Mouse (Mus musculus) ES-E14 (cell line): Measurements from ENCODE around the gene Spag8. TPM values are rescaled to one million over a fixed set of nuclear protein-coding genes. Genes with fewer than 3 reads are reported as not detected.

Source experiments
- DNase-seq: peaks from one replicate; pipeline ENCODE4 v3.0.0-alpha.2; 2013; ENCODE audit warnings: low read depth, low spot score
- H3K27ac ChIP-seq: 2 replicates; pipeline ENCODE4 v1.5.1; 2012; ENCODE audit warnings: low read depth, mild to moderate bottlenecking, low read length, moderate library complexity, mixed read lengths; ENCODE audit not compliant: poor library complexity, insufficient read depth, severe bottlenecking
- H3K36me3 ChIP-seq: 2 replicates; pipeline ENCODE4 v1.6.1; 2012; ENCODE audit warnings: mild to moderate bottlenecking, low read length, moderate library complexity, mixed read lengths; ENCODE audit not compliant: control insufficient read depth, poor library complexity, insufficient read depth, severe bottlenecking
- H3K4me1 ChIP-seq, 2 experiments: fragments of 150-350 bp in 1 of 2; sonication (generic) in 1 of 2; 2 replicates each; pipeline ENCODE4 v1.6.1; 2012; ENCODE audit warnings: low read length in 2 of 2, mild to moderate bottlenecking in 1 of 2, mixed read lengths in 1 of 2; ENCODE audit not compliant: control insufficient read depth in 2 of 2, insufficient read depth in 2 of 2, poor library complexity in 1 of 2
- H3K4me3 ChIP-seq, 2 experiments: fragments of 150-350 bp in 1 of 2; sonication (generic) in 1 of 2; 2 replicates each; pipeline ENCODE4 v1.5.1; 2012; ENCODE audit warnings: low read length in 2 of 2, low read depth in 1 of 2, mild to moderate bottlenecking in 1 of 2, mixed read lengths in 1 of 2; ENCODE audit not compliant: insufficient read depth in 1 of 2, poor library complexity in 1 of 2, severe bottlenecking in 1 of 2
- H3K9ac ChIP-seq: 2 replicates; pipeline ENCODE4 v1.6.1; 2012; ENCODE audit warnings: low read depth, mild to moderate bottlenecking, low read length, mixed read lengths; ENCODE audit not compliant: poor library complexity, insufficient read depth, severe bottlenecking
- H3K9me3 ChIP-seq: fragments of 150-350 bp; sonication (generic); 2 replicates; pipeline ENCODE4 v1.6.1; 2012; ENCODE audit warnings: low read depth, mild to moderate bottlenecking, low read length; ENCODE audit not compliant: control insufficient read depth, insufficient read depth
- CHD2 ChIP-seq: IDR thresholded peaks from 2 replicates; pipeline ENCODE4 v1.6.1; 2014; ENCODE audit warnings: mild to moderate bottlenecking, low read depth, low read length, inconsistent platforms
- HCFC1 ChIP-seq: IDR thresholded peaks from 2 replicates; pipeline ENCODE4 v1.6.1; 2012; ENCODE audit warnings: low read length, inconsistent platforms, borderline replicate concordance; ENCODE audit not compliant: insufficient read depth
- MAFK ChIP-seq: IDR thresholded peaks from 2 replicates; pipeline ENCODE4 v1.6.1; 2014; ENCODE audit warnings: mild to moderate bottlenecking, low read depth, low read length, inconsistent platforms; ENCODE audit not compliant: insufficient read depth
- ZC3H11A ChIP-seq: IDR thresholded peaks from 2 replicates; pipeline ENCODE4 v1.6.1; 2012; ENCODE audit warnings: low read depth, mild to moderate bottlenecking, inconsistent platforms, low read length, borderline replicate concordance
- ZNF384 ChIP-seq: IDR thresholded peaks from 2 replicates; pipeline ENCODE4 v1.6.1; 2012; ENCODE audit warnings: low read depth, low read length, inconsistent platforms
- in situ Hi-C, 2 experiments: fragments of 600-800 bp; cut with MboI; formaldehyde crosslinking; loops; one replicate each; pipeline ENCODE4 v1.15.1; 2025; ENCODE audit warnings: low sequenced_read_pairs in 2 of 2, inconsistent platforms in 1 of 2; ENCODE audit not compliant: unreplicated experiment in 2 of 2
- total RNA-seq: library from RNA; depleted of rRNA; stranded (reverse); fragments of 300-350 nt; gene quantifications from 2 replicates; pipeline ENCODE4 v1.2.3, GENCODE M21; 2012

Gene Spag8
- total RNA-seq, 1 experiment, result 0.27 TPM

DNA sequence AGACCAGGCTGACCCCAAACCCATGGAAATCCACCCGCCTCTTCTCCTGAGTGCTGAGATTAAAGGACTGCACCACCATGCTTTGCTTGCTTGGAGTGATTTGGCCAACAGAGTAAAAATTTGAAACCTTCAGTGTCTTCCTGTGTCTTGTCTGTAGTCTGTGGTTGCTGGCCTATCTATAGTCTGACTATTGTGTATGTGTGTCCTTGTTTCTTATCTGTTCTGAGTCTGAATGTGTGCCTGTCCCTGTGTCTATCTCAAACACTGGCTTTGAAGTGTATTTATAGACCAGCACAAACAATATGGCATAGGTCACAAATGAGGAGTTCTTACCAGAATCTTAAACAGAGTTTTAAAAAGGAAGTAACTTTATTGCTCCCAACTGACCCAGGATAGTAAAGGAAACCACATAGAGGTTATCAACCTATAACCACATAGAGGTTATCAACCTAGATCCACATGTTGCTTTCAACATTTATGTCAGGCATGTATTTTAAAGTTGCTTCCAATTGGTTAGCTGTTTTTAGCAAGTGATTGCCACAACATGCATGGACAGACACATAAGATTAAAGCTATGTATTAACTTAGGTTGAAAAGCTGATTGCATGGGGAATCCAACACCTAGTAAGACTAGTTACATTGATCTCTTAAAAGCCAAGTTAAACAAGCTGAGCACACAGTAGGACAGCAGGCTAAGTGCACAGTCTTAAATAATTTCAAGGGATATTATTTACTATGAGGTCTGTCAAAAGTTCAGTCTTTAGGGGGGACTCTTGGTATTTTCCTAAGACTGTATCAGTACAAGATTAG, 41.2 kb upstream of the Spag8 start:
- Histone ChIP-seq H3K9me3 (no peaks in the 10 kb centered on the region), H3K36me3 (no peaks in the 10 kb centered on the region), H3K9ac (no peak overlapping the region), H3K4me3 (no peak overlapping the region), H3K27ac (no peak overlapping the region), H3K4me1 (peaks cover 0 to 5% of the 10 kb centered on the region in 2 experiments)
- no peak for TF ChIP-seq ZC3H11A
- no peak for TF ChIP-seq CHD2
- TF ChIP-seq HCFC1, result no peak
- no peak for TF ChIP-seq ZNF384
- TF ChIP-seq MAFK, result no peak
- DNase-seq, result no peak
- in situ Hi-C loops, result no loop called here

DNA sequence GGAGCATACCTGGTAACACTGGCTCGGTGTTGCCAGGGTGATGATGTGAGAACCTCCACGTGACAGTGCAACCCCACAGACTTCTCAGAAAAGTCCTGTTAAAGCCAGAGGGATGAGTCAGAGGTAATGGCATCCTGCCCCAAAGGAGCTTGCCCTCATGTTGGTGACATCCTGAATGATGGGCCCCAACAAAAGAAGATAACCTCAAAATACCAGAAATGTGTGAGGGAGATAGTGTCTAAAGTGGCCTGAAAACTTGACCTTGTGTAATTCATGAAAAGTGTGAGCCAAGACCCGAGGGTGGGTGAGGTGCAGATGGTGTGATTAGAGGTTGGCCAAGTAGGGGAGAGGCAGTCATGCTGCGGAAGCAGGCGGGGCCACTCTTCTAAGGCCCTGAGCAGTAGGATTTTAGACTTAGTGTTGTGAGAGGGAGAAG, 40.4 kb upstream of the Spag8 start:
- no peak overlapping the region for H3K9ac ChIP-seq
- H3K4me3 ChIP-seq, result no peak overlapping the region
- H3K9me3 ChIP-seq, result no peaks in the 10 kb centered on the region
- in situ Hi-C loops, result no loop called here
- peaks cover 0 to 5% of the 10 kb centered on the region in 2 experiments for H3K4me1 ChIP-seq
- H3K27ac ChIP-seq, result no peak overlapping the region
- no peaks in the 10 kb centered on the region for H3K36me3 ChIP-seq
- no peak for DNase-seq
- TF ChIP-seq HCFC1, result no peak

DNA sequence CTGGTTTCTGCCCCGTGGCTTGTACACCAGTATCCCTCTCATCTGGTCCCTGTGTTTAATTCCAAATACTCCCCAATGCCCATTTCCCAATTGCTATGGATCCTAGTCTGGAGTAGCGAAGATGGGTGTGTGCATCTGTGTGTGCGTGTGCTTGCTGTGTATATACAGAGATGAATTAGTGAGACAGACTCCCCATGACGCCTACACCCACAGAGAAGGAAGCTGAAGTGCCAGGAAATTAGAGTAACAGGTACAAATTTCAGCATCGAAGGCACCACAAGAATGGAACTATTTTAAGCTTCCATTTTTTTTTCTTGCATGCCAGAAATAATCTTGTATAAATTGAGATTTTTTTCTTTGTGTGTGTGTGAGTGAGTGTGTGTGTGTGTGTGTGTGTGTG, 37.6 kb upstream of the Spag8 start:
- Histone ChIP-seq H3K4me3 (no peak overlapping the region), H3K9ac (no peak overlapping the region), H3K36me3 (no peaks in the 10 kb centered on the region), H3K27ac (no peak overlapping the region), H3K4me1 (peaks cover 0 to 5% of the 10 kb centered on the region in 2 experiments), H3K9me3 (no peaks in the 10 kb centered on the region)
- in situ Hi-C loops, result no loop called here
- TF ChIP-seq MAFK, result no peak
- TF ChIP-seq ZC3H11A, result no peak
- TF ChIP-seq HCFC1, result no peak
- TF ChIP-seq CHD2, result no peak
- no peak for TF ChIP-seq ZNF384
- no peak for DNase-seq

DNA sequence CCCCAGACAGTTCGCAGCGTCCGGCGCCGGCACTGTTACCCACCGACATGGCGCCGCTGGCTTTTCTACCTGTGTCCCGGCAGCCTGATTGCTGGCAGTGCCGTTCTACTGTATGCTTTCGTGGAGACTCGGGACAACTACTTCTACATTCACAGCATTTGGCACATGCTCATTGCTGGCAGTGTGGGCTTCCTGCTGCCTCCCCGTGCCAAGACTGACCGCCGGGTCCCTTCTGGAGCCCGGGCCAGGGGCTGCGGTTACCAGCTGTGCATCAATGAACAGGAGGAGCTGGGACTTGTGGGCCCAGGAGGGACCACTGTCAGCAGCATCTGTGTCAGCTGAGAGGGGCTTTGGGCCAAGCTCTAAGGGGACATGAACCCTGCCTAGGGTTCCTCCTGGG, 36.6 kb upstream of the Spag8 start:
- DNase-seq, result no peak
- H3K36me3 ChIP-seq, result no peaks in the 10 kb centered on the region
- no peak overlapping the region for H3K9ac ChIP-seq
- in situ Hi-C loops, result no loop called here
- no peak for TF ChIP-seq ZC3H11A
- no peak for TF ChIP-seq MAFK
- no peak for TF ChIP-seq HCFC1
- TF ChIP-seq ZNF384, result no peak
- TF ChIP-seq CHD2, result no peak
- no peak overlapping the region for H3K27ac ChIP-seq
- no peaks in the 10 kb centered on the region for H3K9me3 ChIP-seq
- no peaks in the 10 kb centered on the region; a peak in 1 of 4 replicates for H3K4me1 ChIP-seq
- H3K4me3 ChIP-seq, result no peak overlapping the region
